8 mouse cellular contexts compared by ENCODE assay signal in the genomic region with DNA sequence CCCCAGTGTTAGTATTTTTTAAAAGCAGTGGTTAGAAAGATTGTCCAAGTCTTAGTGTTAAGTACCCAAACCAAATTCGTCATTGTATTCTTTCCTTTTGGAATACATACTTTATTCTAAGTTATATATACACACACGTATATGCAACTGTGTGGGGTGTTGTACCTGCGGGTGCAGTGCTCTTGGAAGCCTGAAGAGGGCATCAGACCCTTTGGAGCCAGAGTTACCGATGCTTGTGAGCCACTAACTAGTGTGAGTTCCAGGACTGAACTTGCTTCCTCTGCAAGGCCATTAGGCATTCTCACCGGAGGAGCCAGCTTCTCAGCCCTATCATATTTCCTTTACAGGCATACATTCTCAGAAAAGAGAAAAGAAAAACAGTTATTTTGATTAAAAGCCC. TPM values are rescaled to one million over a fixed set of nuclear protein-coding genes. Genes with fewer than 3 reads are reported as not detected.
DNase-seq lines count a peak whose midpoint lies in the region; ATAC-seq lines count a peak whose summit lies in the region.

No protein-coding gene starts in this region.

- H3K9ac ChIP-seq in embryonic facial prominence, embryonic 14.5 days (ENCODE audit: low read depth, low read length), result no peak overlapping the region
- no peak overlapping the region for H3K9ac ChIP-seq in midbrain, embryonic 16.5 days (ENCODE audit: low read depth, low read length)

- no peaks in the 10 kb centered on the region for H3K36me3 ChIP-seq in embryonic facial prominence, embryonic 14.5 days (ENCODE audit: control insufficient read depth, insufficient read depth, low read length)
- no peaks in the 10 kb centered on the region for H3K36me3 ChIP-seq in midbrain, embryonic 16.5 days (ENCODE audit: control insufficient read depth, insufficient read depth, low read length)

- H3K4me3 ChIP-seq in embryonic facial prominence, embryonic 14.5 days (ENCODE audit: low read depth, low read length), result no peak overlapping the region
- no peak overlapping the region for H3K4me3 ChIP-seq in midbrain, embryonic 16.5 days (ENCODE audit: low read depth, low read length)

- WGBS in embryonic facial prominence, embryonic 14.5 days, result 26% methylated on average over 5 of the region's 5 CpGs
- 34% methylated on average over 5 of the region's 5 CpGs for WGBS in midbrain, embryonic 16.5 days

- no peaks in the 10 kb centered on the region for H3K27me3 ChIP-seq in embryonic facial prominence, embryonic 14.5 days (replicated peaks; ENCODE audit: control insufficient read depth, insufficient read depth, low read length)
- H3K27me3 ChIP-seq in midbrain, embryonic 16.5 days (ENCODE audit: control insufficient read depth, insufficient read depth, low read depth, low read length), result no peaks in the 10 kb centered on the region

- H3K27ac ChIP-seq in embryonic facial prominence, embryonic 14.5 days (replicated peaks; ENCODE audit: low read depth, low read length), result no peak overlapping the region
- no peak overlapping the region for H3K27ac ChIP-seq in midbrain, embryonic 16.5 days (ENCODE audit: low read length)

- H3K9me3 ChIP-seq in embryonic facial prominence, embryonic 14.5 days (ENCODE audit: control insufficient read depth, low read length), result no peaks in the 10 kb centered on the region
- H3K9me3 ChIP-seq in midbrain, embryonic 16.5 days (replicated peaks; ENCODE audit: control insufficient read depth, low read length, poor library complexity, severe bottlenecking), result no peaks in the 10 kb centered on the region

- peak; percentile 41 for DNase-seq in layer of hippocampus, adult 11-12 months (ENCODE audit: low spot score)
- DNase-seq in layer of hippocampus, postnatal 36 days, result no peak
- DNase-seq in ZHBTc4 (ENCODE audit: low read depth, low spot score), result peak; percentile 71
- peak; percentile 49 for DNase-seq in embryonic facial prominence, embryonic 14.5 days (ENCODE audit: low spot score)
- DNase-seq in kidney, postnatal 36 days, result peak; percentile 39 to 76

- H3K4me2 ChIP-seq in embryonic facial prominence, embryonic 14.5 days (ENCODE audit: low read depth, low read length), result no peak overlapping the region
- H3K4me2 ChIP-seq in midbrain, embryonic 16.5 days (ENCODE audit: low read length), result no peak overlapping the region

- H3K4me1 ChIP-seq in embryonic facial prominence, embryonic 14.5 days (ENCODE audit: control insufficient read depth, insufficient read depth, low read length), result no peaks in the 10 kb centered on the region
- H3K4me1 ChIP-seq in midbrain, embryonic 16.5 days (ENCODE audit: control insufficient read depth, insufficient read depth, low read length), result no peaks in the 10 kb centered on the region

- peak; percentile 75 for ATAC-seq in CD4-positive, CD25-positive, alpha-beta regulatory T cell, adult 4 months
- no peak for ATAC-seq in embryonic facial prominence, embryonic 14.5 days (ENCODE audit: low read depth)
- ATAC-seq in neutrophil, adult 5-6 weeks (ENCODE audit: extremely low read depth, insufficient number of reproducible peaks, low FRiP score, poor library complexity, severe bottlenecking), result peak; percentile 94
- no peak for ATAC-seq in midbrain, embryonic 16.5 days

RNA-seq across cellular contexts. Expression of a gene that starts 20.1 kb away (rescaled TPM):
- total RNA-seq in layer of hippocampus, postnatal 36 days (2021), result 10 to 100 TPM; 41.3 to 42.0 TPM
- 1 to 10 TPM; 3.8 to 4.2 TPM for polyA plus RNA-seq in CD4-positive, CD25-positive, alpha-beta regulatory T cell, adult 4 months (2017; shearing (Covaris generic))
- 53.1 and 56.7 TPM in 2 replicates for polyA plus RNA-seq in embryonic facial prominence, embryonic 14.5 days (2014; fragmentation: Nextera tagmentation; extraction: Ambion mirVana)
- 9.3 and 9.6 TPM in 2 replicates for total RNA-seq in neutrophil, adult 5-6 weeks (2017)
- polyA plus RNA-seq in midbrain, embryonic 16.5 days (2015; fragmentation: Nextera tagmentation; extraction: Ambion mirVana), result 31.7 and 32.7 TPM in 2 replicates

RNA-seq across cellular contexts. Expression of a gene that starts 20.3 kb away (rescaled TPM):
- 10 to 100 TPM; 47.3 to 49.8 TPM for total RNA-seq in layer of hippocampus, postnatal 36 days (2021)
- polyA plus RNA-seq in CD4-positive, CD25-positive, alpha-beta regulatory T cell, adult 4 months (2017; shearing (Covaris generic)), result 10 to 100 TPM; 54.1 to 67.2 TPM
- 129 and 131 TPM in 2 replicates for polyA plus RNA-seq in embryonic facial prominence, embryonic 14.5 days (2014; fragmentation: Nextera tagmentation; extraction: Ambion mirVana)
- 49.5 and 51.7 TPM in 2 replicates for total RNA-seq in neutrophil, adult 5-6 weeks (2017)
- 105 and 108 TPM in 2 replicates for polyA plus RNA-seq in midbrain, embryonic 16.5 days (2015; fragmentation: Nextera tagmentation; extraction: Ambion mirVana)

Comparison
In these comparisons a context has a peak if more than half of its experiments do, and no peak if none do; other contexts are left out.
1. DNase-seq: peak in layer of hippocampus, adult 11-12 months (single experiment), ZHBTc4 (single experiment), embryonic facial prominence, embryonic 14.5 days (single experiment) and kidney, postnatal 36 days (2 of 2); none in layer of hippocampus, postnatal 36 days (0 of 2).
2. ATAC-seq: peak in CD4-positive, CD25-positive, alpha-beta regulatory T cell, adult 4 months (single experiment) and neutrophil, adult 5-6 weeks (single experiment); none in embryonic facial prominence, embryonic 14.5 days (single experiment) and midbrain, embryonic 16.5 days (single experiment).